In genomic region chr14:117962453-117962852, GRCm38 (mm10) we compare ENCODE assay signal across 9 mouse cellular contexts.
DNase-seq lines count a peak whose midpoint lies in the region; ATAC-seq and TF ChIP-seq lines count a peak whose summit lies in the region.
"Had no signal": no experiment of that assay in that cellular context is flagged by ENCODE, and none has a peak within 500 bp of the region (broad histone marks: within the 10 kb centered on the region; RNA-seq: fewer than 3 reads in every experiment).

No protein-coding gene starts in this region.

- no peaks in the 10 kb centered on the region for H3K27me3 ChIP-seq in liver, embryonic 12.5 days (replicated peaks)
- H3K27me3 ChIP-seq in lung, postnatal 0 days (replicated peaks; ENCODE audit: insufficient read depth, low read length) = no peaks in the 10 kb centered on the region
- H3K27me3 ChIP-seq: lung, embryonic 15.5 days had no signal

- H3K4me3 ChIP-seq in liver, embryonic 12.5 days = no peak overlapping the region
- H3K4me3 ChIP-seq in lung, postnatal 0 days (ENCODE audit: low read depth, low read length) = no peak overlapping the region
- H3K4me3 ChIP-seq: lung, embryonic 15.5 days had no signal

- H3K9ac ChIP-seq in liver, embryonic 12.5 days = no peak overlapping the region
- no peak overlapping the region for H3K9ac ChIP-seq in lung, postnatal 0 days (replicated peaks; ENCODE audit: low read depth)
- H3K9ac ChIP-seq: lung, embryonic 15.5 days had no signal

- no peak for TF ChIP-seq EP300 in lung, postnatal 0 days (IDR thresholded peaks at IDR 0.05)

- ATAC-seq in liver, embryonic 12.5 days = no peak
- ATAC-seq in lung, postnatal 0 days = peak; percentile 37

- peak; percentile 73 for TF ChIP-seq CTCF in lung, postnatal 0 days (IDR thresholded peaks at IDR 0.05)

- DNase-seq in cerebellum, postnatal 14 days = peak; percentile 37 to 70
- no peak for DNase-seq in cerebellum, adult 9-10 months
- DNase-seq in liver = peak; percentile 27
- peak; percentile 59 for DNase-seq in adrenal gland, postnatal 25 days
- no peak for DNase-seq in lung, postnatal 0 days (ENCODE audit: low spot score)
- DNase-seq in spleen, adult 18-20 months = no peak
- no peak for DNase-seq in c-Kit-positive CD71-positive TER-119-positive erythroid progenitor cells, embryonic 14.5 days (ENCODE audit: low spot score)

- no peak overlapping the region for H3K4me2 ChIP-seq in liver, embryonic 12.5 days
- no peak overlapping the region for H3K4me2 ChIP-seq in lung, postnatal 0 days (replicated peaks; ENCODE audit: low read depth, low read length)
- H3K4me2 ChIP-seq: lung, embryonic 15.5 days had no signal

- no peaks in the 10 kb centered on the region; the same call in 1 of the 2 replicates for H3K9me3 ChIP-seq in liver, embryonic 12.5 days (replicated peaks)
- H3K9me3 ChIP-seq in lung, postnatal 0 days (ENCODE audit: low read length) = no peaks in the 10 kb centered on the region
- H3K9me3 ChIP-seq: lung, embryonic 15.5 days had no signal

- WGBS in liver, embryonic 12.5 days (ENCODE audit: insufficient replicate concordance) = 44% methylated on average over 4 of the region's 4 CpGs
- WGBS in lung, postnatal 0 days = 75% methylated on average over 4 of the region's 4 CpGs

- H3K27ac ChIP-seq in liver, embryonic 12.5 days = no peak overlapping the region
- no peak overlapping the region for H3K27ac ChIP-seq in lung, postnatal 0 days (ENCODE audit: low read length)
- H3K27ac ChIP-seq: lung, embryonic 15.5 days had no signal

- H3K4me1 ChIP-seq in liver, embryonic 12.5 days = no peaks in the 10 kb centered on the region
- H3K4me1 ChIP-seq in lung, postnatal 0 days (ENCODE audit: insufficient read depth, low read depth, low read length) = no peaks in the 10 kb centered on the region
- H3K4me1 ChIP-seq: lung, embryonic 15.5 days had no signal

- no peaks in the 10 kb centered on the region for H3K36me3 ChIP-seq in liver, embryonic 12.5 days
- no peaks in the 10 kb centered on the region for H3K36me3 ChIP-seq in lung, postnatal 0 days (ENCODE audit: insufficient read depth, low read length)
- H3K36me3 ChIP-seq: lung, embryonic 15.5 days had no signal

Comparison
In these comparisons a context has a peak if more than half of its experiments do, and no peak if none do; other contexts are left out.
1. DNase-seq: peak in cerebellum, postnatal 14 days (2 of 2), liver (single experiment) and adrenal gland, postnatal 25 days (single experiment); none in cerebellum, adult 9-10 months (single experiment), lung, postnatal 0 days (single experiment), spleen, adult 18-20 months (0 of 2) and c-Kit-positive CD71-positive TER-119-positive erythroid progenitor cells, embryonic 14.5 days (single experiment).